Mouse (Mus musculus): ENCODE measurements at regions not wholly inside any gene's neighbourhood (a gene's known extent, or its start where the extent isn't known, plus 50 kb on each side); places are given as distances from the start of the nearest gene placed in this dataset.

DNA sequence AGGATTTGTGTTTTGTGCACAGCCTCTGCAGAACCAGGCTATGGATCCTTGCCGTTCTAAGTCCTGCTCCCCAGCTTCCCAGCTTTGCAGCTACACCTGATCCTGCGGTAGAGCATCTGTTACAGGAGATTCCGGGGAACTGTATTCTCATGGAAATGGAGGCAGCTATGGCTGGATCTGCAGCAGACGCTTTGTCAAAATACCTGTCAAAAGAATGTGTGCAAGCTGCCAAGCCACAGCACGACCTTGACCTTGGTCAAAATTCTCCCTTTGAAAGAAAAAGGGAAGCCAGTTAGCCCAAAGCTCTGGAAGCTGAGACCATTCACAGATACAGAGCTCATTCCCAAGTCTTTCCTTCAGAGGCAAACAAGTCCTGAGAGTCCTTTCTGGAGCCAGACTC lies 255.3 kb downstream of the Med13l start:
- no peak for ATAC-seq (ENCODE audit: low read depth)
- WGBS = 60% methylated on average over 5 of the region's 5 CpGs

DNA sequence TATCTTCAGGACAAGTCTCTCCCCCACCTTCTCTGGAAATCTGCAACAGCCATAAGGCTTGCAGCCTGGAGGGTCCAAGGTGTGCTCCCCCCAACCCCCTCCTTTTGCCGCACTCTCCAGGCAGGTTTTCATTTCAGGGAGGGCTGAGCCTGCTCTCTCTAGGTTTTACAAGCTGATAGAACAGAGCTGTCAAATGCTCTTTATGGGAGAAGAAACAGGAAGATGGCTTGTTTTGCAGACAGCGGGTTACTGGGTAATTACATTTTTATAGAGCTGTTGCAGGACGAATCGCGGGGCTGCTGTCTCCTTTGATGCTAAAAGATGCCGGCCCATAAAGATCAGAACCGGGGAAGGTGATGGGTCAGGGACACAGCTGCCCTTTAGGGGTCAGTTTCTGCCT lies 257.8 kb downstream of the Med13l start:
- H3K36me3 ChIP-seq (ENCODE audit: control insufficient read depth, insufficient read depth, low read length) = no peaks in the 10 kb centered on the region
- no peak for ATAC-seq (ENCODE audit: low read depth)
- H3K4me2 ChIP-seq (ENCODE audit: low read depth, low read length) = no peak overlapping the region
- H3K9me3 ChIP-seq (ENCODE audit: control insufficient read depth, low read length) = peaks cover 3% of the 10 kb centered on the region; the same call in 1 of the 2 replicates
- H3K4me3 ChIP-seq (ENCODE audit: low read length) = no peak overlapping the region
- no peaks in the 10 kb centered on the region for H3K27me3 ChIP-seq (ENCODE audit: control insufficient read depth, insufficient read depth, low read depth, low read length)
- 40% methylated on average over 7 of the region's 7 CpGs for WGBS
- H3K27ac ChIP-seq (ENCODE audit: low read length) = no peak overlapping the region
- no peaks in the 10 kb centered on the region for H3K4me1 ChIP-seq (replicated peaks; ENCODE audit: control insufficient read depth, insufficient read depth, low read length)
- H3K9ac ChIP-seq (ENCODE audit: low read length) = no peak overlapping the region

More for the DNA sequence above, 255.3 kb downstream of the Med13l start:
- Histone ChIP-seq H3K4me2 (ENCODE audit: low read depth, low read length) (no peak overlapping the region), H3K36me3 (ENCODE audit: control insufficient read depth, insufficient read depth, low read length) (no peaks in the 10 kb centered on the region), H3K4me3 (ENCODE audit: low read length) (no peak overlapping the region), H3K9ac (ENCODE audit: low read length) (no peak overlapping the region), H3K4me1 (replicated peaks; ENCODE audit: control insufficient read depth, insufficient read depth, low read length) (no peaks in the 10 kb centered on the region), H3K9me3 (ENCODE audit: control insufficient read depth, low read length) (no peaks in the 10 kb centered on the region), H3K27ac (ENCODE audit: low read length) (no peak overlapping the region), H3K27me3 (ENCODE audit: control insufficient read depth, insufficient read depth, low read depth, low read length) (no peaks in the 10 kb centered on the region)

DNA sequence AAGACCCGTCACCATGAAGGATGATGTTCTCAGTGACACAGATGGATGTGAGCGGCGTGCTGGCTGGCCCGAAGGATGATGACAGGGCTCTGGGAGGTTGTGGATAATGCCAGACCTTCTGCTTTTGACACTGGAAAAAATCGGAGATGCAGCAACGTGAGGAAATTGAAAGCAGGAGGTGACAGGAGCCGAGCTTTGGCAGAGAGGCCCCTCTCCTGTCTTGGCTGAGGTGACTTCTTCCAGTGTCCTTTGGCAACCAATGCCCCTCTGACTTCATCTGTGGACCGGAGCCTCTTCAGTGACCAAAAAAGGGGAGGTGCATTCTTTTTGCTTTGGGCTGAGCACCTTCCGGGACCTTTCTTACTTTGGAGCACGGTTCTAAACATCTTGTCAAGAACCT lies 264.3 kb downstream of the Med13l start:
- 67% methylated on average over 10 of the region's 10 CpGs for WGBS
- Histone ChIP-seq H3K4me3 (ENCODE audit: low read length) (no peak overlapping the region), H3K27ac (ENCODE audit: low read length) (no peak overlapping the region)

DNA sequence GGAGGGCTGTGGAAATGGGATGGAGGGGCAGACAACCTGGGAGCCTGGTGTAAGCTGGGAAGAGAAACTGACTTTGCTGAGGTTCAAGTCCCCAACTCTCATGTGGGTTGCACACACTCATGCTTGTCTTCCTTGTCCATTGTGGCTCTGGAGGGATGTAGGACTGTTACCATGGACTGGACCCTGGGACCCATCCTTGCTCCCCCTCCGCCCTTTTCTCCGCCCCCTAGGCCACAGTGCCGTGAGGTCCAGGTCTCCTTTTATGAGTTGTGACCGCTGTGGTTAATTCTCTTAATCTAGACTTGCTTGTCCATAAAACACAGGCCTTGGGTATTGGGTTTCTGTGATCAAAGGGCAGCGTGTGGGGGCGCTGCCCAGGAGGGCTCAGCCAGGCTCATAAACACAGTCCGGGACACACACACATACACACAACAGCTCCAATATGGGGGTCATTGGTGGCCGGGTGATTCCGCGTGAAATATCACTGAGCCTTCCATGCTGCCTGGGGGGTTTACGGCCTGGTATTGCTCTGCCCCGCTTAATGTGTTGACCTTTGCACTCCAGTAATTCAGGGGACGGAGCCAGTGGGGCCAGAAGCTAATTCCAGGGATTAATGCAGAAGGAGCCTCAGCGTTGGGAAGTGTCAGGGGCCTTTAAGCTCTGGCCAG lies 268.7 kb downstream of the Med13l start:
- no peak overlapping the region for H3K9ac ChIP-seq (ENCODE audit: low read length)
- no peak overlapping the region for H3K4me2 ChIP-seq (ENCODE audit: low read depth, low read length)
- no peaks in the 10 kb centered on the region for H3K4me1 ChIP-seq (replicated peaks; ENCODE audit: control insufficient read depth, insufficient read depth, low read length)
- no peak overlapping the region for H3K4me3 ChIP-seq (ENCODE audit: low read length)
- H3K27ac ChIP-seq (ENCODE audit: low read length) = no peak overlapping the region
- H3K36me3 ChIP-seq (ENCODE audit: control insufficient read depth, insufficient read depth, low read length) = no peaks in the 10 kb centered on the region
- H3K9me3 ChIP-seq (ENCODE audit: control insufficient read depth, low read length) = no peaks in the 10 kb centered on the region
- H3K27me3 ChIP-seq (ENCODE audit: control insufficient read depth, insufficient read depth, low read depth, low read length) = no peaks in the 10 kb centered on the region
- ATAC-seq (ENCODE audit: low read depth) = no peak
- 72% methylated on average over 14 of the region's 14 CpGs for WGBS

More for the DNA sequence above, 264.3 kb downstream of the Med13l start:
- no peak for ATAC-seq (ENCODE audit: low read depth)
- no peaks in the 10 kb centered on the region for H3K27me3 ChIP-seq (ENCODE audit: control insufficient read depth, insufficient read depth, low read depth, low read length)
- H3K9ac ChIP-seq (ENCODE audit: low read length) = no peak overlapping the region
- H3K9me3 ChIP-seq (ENCODE audit: control insufficient read depth, low read length) = peaks cover 3% of the 10 kb centered on the region; the same call in 1 of the 2 replicates
- H3K36me3 ChIP-seq (ENCODE audit: control insufficient read depth, insufficient read depth, low read length) = no peaks in the 10 kb centered on the region
- no peak overlapping the region for H3K4me2 ChIP-seq (ENCODE audit: low read depth, low read length)
- H3K4me1 ChIP-seq (replicated peaks; ENCODE audit: control insufficient read depth, insufficient read depth, low read length) = no peaks in the 10 kb centered on the region

DNA sequence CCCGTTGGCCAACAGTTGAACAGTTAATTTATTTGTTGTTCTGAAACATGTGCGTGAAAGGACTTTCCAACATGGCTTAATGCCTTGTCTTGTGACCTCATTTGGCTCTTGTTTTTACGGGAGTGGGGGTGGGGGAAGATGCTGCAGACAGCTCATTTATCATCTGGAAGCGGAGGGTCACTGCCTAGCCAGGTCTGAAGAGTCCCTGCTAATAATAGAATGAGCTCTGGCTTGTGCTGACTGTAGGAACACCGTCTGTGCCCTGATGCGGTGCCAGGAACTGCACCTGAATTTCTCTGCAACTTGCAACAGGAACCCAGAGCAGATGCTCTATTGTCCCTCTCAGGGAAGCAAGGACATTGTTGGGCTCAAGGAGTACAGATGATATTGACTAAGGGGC lies 272.2 kb downstream of the Med13l start:
- no peaks in the 10 kb centered on the region for H3K36me3 ChIP-seq (ENCODE audit: control insufficient read depth, insufficient read depth, low read length)
- H3K4me3 ChIP-seq (ENCODE audit: low read length) = no peak overlapping the region
- H3K27ac ChIP-seq (ENCODE audit: low read length) = no peak overlapping the region
- H3K4me2 ChIP-seq (ENCODE audit: low read depth, low read length) = no peak overlapping the region
- H3K9me3 ChIP-seq (ENCODE audit: control insufficient read depth, low read length) = no peaks in the 10 kb centered on the region
- no peaks in the 10 kb centered on the region for H3K27me3 ChIP-seq (ENCODE audit: control insufficient read depth, insufficient read depth, low read depth, low read length)
- H3K4me1 ChIP-seq (replicated peaks; ENCODE audit: control insufficient read depth, insufficient read depth, low read length) = no peaks in the 10 kb centered on the region
- H3K9ac ChIP-seq (ENCODE audit: low read length) = no peak overlapping the region
- WGBS = 27% methylated on average over 6 of the region's 6 CpGs
- ATAC-seq (ENCODE audit: low read depth) = no peak

DNA sequence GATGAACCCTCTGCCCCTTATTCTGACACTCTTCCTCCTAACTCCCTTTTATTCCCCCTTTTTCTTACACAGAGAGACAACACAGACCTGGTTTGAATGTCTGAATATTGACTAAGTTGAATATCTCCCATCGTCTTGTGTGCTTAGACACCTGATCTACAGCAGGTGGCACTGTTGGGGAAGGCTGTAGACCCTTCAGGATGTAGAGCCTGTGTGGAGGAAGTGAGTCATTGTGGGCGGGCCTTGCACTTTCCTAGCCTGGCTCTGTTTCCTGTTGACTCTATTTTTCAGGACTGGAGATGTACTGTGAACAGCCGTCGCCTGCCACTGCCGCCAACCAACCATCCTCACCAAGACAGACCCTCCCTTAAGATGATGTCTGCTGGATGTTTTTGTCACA lies 273.6 kb downstream of the Med13l start:
- Histone ChIP-seq H3K9ac (ENCODE audit: low read length) (no peak overlapping the region), H3K36me3 (ENCODE audit: control insufficient read depth, insufficient read depth, low read length) (no peaks in the 10 kb centered on the region), H3K4me3 (ENCODE audit: low read length) (no peak overlapping the region), H3K4me2 (ENCODE audit: low read depth, low read length) (no peak overlapping the region), H3K27me3 (ENCODE audit: control insufficient read depth, insufficient read depth, low read depth, low read length) (no peaks in the 10 kb centered on the region), H3K27ac (ENCODE audit: low read length) (no peak overlapping the region), H3K4me1 (replicated peaks; ENCODE audit: control insufficient read depth, insufficient read depth, low read length) (no peaks in the 10 kb centered on the region), H3K9me3 (ENCODE audit: control insufficient read depth, low read length) (no peaks in the 10 kb centered on the region)
- no peak; the same call in 1 of the 2 replicates for ATAC-seq (ENCODE audit: low read depth)
- 81% methylated on average over 5 of the region's 5 CpGs for WGBS

DNA sequence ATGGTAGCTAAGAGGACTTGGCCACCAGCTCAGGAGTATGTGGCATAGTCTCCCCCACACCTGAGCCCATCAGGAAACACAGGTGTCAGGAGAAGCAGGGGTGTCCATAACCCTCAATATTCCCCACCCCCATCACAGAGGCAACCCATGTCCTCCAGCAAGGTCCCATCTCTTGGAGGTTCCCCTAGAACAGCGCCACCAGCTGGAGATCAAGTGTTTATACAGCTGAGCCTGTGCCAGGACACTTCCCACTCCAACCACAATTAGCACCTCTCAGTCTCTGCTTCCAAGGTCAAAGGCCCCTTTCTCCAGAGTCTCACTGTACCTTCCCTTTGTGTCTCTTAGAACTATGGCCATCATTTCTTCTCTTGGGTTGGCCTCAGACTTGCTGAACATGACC lies 276.5 kb downstream of the Med13l start:
- Histone ChIP-seq H3K9ac (ENCODE audit: low read length) (no peak overlapping the region), H3K4me1 (replicated peaks; ENCODE audit: control insufficient read depth, insufficient read depth, low read length) (peaks cover 15% of the 10 kb centered on the region), H3K27ac (ENCODE audit: low read length) (no peak overlapping the region), H3K27me3 (ENCODE audit: control insufficient read depth, insufficient read depth, low read depth, low read length) (no peaks in the 10 kb centered on the region), H3K4me3 (ENCODE audit: low read length) (no peak overlapping the region), H3K9me3 (ENCODE audit: control insufficient read depth, low read length) (no peaks in the 10 kb centered on the region), H3K4me2 (ENCODE audit: low read depth, low read length) (no peak overlapping the region), H3K36me3 (ENCODE audit: control insufficient read depth, insufficient read depth, low read length) (no peaks in the 10 kb centered on the region)
- no peak for ATAC-seq (ENCODE audit: low read depth)
- 10% methylated on average over 1 of the region's 1 CpGs for WGBS

DNA sequence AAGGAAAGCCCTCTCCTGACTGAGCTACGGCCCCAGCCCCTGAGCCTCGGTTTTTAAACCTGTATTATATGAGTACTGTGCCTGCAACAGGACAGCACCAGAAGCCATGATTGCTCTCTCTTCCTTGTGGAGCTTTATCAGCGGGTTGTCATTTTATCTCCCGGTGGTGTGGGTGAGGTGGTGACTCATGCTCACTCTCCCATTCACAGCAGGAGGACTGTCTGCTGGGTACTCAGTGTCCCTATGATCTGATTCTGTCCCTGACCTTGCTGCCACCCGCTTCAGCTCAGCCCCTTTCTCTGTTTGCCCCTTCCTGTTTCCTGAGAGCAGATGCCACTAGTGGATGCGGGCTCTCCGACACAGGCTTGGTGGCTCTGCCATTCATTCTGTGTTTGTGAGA lies 277.9 kb downstream of the Med13l start:
- no peak for ATAC-seq (ENCODE audit: low read depth)
- 59% methylated on average over 7 of the region's 7 CpGs for WGBS
- no peak overlapping the region for H3K4me3 ChIP-seq (ENCODE audit: low read length)
- no peak overlapping the region for H3K9ac ChIP-seq (ENCODE audit: low read length)
- no peaks in the 10 kb centered on the region for H3K27me3 ChIP-seq (ENCODE audit: control insufficient read depth, insufficient read depth, low read depth, low read length)
- no peaks in the 10 kb centered on the region for H3K9me3 ChIP-seq (ENCODE audit: control insufficient read depth, low read length)
- H3K36me3 ChIP-seq (ENCODE audit: control insufficient read depth, insufficient read depth, low read length) = no peaks in the 10 kb centered on the region
- no peak overlapping the region for H3K4me2 ChIP-seq (ENCODE audit: low read depth, low read length)
- H3K4me1 ChIP-seq (replicated peaks; ENCODE audit: control insufficient read depth, insufficient read depth, low read length) = peaks cover 21% of the 10 kb centered on the region
- H3K27ac ChIP-seq (ENCODE audit: low read length) = no peak overlapping the region

DNA sequence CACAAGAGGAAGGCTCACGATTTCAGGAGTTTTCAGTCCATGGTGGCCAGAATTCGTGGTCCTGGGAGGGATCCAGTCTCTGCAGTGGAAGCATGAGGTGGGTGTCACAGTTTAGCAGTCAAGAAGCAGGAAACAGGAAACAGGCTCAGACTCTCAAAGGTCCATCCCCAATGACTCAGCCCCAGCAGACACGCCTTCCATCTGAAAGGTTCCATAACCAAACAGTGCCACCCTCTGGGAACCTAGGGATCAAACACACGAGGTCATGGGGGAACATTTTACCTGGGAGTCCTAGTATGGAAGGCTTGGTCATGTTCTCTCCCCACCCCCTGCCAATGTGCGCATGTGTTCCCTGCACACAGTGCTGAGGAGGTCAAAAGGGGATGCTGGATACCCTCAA lies 279.4 kb downstream of the Med13l start:
- Histone ChIP-seq H3K27me3 (ENCODE audit: control insufficient read depth, insufficient read depth, low read depth, low read length) (no peaks in the 10 kb centered on the region), H3K9me3 (ENCODE audit: control insufficient read depth, low read length) (no peaks in the 10 kb centered on the region), H3K27ac (ENCODE audit: low read length) (no peak overlapping the region), H3K4me2 (ENCODE audit: low read depth, low read length) (no peak overlapping the region), H3K36me3 (ENCODE audit: control insufficient read depth, insufficient read depth, low read length) (no peaks in the 10 kb centered on the region), H3K9ac (ENCODE audit: low read length) (no peak overlapping the region), H3K4me1 (replicated peaks; ENCODE audit: control insufficient read depth, insufficient read depth, low read length) (peaks cover 21% of the 10 kb centered on the region), H3K4me3 (ENCODE audit: low read length) (no peak overlapping the region)
- ATAC-seq (ENCODE audit: low read depth) = no peak
- WGBS = 63% methylated on average over 5 of the region's 5 CpGs
